Mouse (Mus musculus) kidney, postnatal 14 days (tissue): ENCODE results near the gene Tmem129.

Source experiments
- DNase-seq: peaks from one replicate; pipeline ENCODE4 v3.0.0; 2022; ENCODE audit warnings: mixed read lengths

The Tmem129 gene

GRCm38 (mm10) chr5:33635361-33635760, 22.9 kb downstream of the Tmem129 start:
- DNase-seq: no peak

DNA sequence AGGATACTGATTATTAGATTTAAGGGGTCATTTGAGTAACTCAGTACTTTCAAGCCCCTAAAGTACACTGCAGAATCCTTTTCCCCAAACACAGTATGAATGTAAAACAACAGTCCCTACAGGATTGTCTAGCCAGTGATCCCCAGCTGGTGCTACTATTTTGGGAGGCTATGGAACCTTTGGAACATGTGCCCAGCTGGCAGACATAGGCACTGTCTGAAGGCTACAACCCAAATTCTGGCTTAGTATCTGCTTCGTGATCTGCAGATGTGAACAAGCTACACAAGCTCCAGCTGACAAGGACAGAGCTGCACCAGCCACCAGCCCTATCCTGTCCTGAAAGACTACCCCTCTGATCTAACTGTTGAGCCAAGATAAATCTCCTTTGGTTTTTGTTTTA, 25.7 kb downstream of the Tmem129 start:
- no peak for DNase-seq

DNA sequence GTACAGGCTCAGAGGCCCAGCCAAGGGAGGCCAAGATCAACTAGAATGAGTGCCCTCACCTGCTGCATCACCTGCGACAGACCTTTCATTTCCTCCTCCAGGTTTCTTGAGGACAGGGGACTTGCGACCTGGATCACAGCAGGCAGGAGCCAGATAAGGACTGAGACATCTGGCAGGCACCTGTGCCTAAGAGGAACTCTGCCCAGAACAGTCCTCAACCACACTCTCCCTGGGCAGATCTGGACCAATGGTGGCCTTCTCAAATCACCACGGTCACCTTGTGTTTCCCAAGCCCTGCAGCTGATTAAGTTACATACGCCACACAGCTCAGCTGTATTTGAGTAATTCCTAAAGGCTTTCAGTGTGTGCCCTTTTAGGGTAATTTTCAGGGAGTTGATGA, 27.6 kb downstream of the Tmem129 start:
- no peak for DNase-seq

GRCm38 (mm10) chr5:33630061-33630460, 28.2 kb downstream of the Tmem129 start:
- DNase-seq: peak; percentile 48

GRCm38 (mm10) chr5:33629301-33629987, 28.8 kb downstream of the Tmem129 start, which contains the start of the genes Fam53a and Gm9903:
Fam53a (minus strand) TSS chr5:33629635.
Gm9903 (plus strand) TSS chr5:33629925.
- DNase-seq: peak; percentile 100

- DNase-seq: no peak
Measured at GRCm38 (mm10) chr5:33628820-33629300, 29.4 kb downstream of the Tmem129 start.

GRCm38 (mm10) chr5:33627968-33628367, 30.2 kb downstream of the Tmem129 start:
- DNase-seq: peak; percentile 35

DNA sequence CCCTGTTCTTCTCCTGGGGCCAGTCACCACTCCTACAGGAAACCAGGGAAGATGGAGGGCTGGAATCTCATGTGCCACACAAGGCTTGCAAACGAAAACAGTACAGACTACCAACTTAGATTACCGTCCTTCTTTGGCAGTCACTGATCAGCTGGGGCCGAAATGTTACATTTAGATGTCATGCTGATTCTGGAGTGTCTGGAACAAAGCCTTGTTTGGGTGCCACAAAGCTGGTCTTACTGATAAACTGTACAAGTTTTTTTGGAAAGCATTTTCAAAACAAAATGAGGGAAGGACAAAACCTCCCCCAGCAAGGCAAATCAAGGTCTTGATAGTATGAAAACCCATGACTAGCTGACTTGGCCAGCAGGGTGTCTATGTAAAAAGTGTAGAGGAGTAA, 34.5 kb downstream of the Tmem129 start:
- DNase-seq: no peak

- no peak for DNase-seq
Measured at GRCm38 (mm10) chr5:33622671-33623070, 35.5 kb downstream of the Tmem129 start.

DNA sequence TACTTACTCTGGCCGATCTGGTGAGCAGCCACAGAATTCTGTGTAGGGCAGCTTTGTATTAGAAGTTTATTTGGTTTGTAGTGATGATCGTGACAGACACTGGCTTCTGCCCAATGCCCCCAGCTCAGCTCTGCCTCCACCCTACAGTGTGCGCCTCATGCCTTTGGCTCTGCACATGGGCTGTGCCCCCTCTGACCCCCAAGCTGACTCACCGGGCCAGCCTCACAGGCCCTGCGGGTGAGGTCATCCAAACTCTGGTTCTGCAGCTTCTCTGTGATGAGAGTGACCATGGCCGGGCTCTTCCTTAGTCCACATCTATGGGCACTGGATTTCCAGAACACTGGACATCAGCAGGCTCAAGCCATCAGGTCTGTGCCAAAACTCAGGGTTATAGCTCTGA, 43.8 kb downstream of the Tmem129 start:
- DNase-seq: no peak

DNA sequence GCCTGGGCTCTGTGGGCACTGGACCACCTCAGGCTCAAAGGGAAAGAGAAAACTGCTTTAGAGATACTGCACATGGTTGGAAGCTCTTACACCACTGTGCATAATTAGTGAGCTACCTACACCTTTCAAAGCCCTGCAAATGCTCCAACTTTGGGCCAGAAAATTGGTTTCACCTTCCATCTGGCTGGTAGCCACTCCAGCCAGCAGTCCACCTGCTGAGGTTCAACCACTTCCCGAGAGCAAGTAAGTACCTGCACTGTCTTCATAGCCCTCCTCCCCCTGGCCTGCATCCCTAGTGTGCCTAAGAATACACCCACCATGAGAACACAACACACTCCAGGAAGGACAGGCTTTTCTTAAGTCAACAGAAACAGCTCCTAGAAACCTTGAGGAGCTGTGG, 46.4 kb downstream of the Tmem129 start:
- DNase-seq: no peak

GRCm38 (mm10) chr5:33609226-33609625, 49.0 kb downstream of the Tmem129 start:
- DNase-seq: no peak

GRCm38 (mm10) chr5:33607434-33607833, 50.8 kb downstream of the Tmem129 start:
- no peak for DNase-seq

DNA sequence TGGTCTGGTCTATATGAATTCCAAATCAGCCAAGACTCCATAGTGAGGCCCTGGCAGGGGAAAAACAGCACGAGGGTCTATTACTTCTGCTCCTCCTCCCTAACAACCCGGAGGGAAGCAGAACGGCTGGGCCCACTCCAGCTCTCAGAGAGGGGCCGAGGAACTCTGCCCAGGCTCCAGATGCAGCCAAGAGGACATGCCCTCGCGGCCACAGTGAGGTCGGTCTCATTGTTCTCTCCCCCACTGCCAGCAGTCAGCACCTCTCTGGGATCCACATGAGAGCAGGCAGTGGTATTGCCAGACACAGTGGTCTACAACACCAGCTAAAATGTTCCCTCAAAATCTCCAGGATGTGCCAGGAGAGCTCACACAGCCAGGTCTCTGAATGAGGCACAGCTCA, 51.6 kb downstream of the Tmem129 start:
- no peak for DNase-seq

GRCm38 (mm10) chr5:33605314-33605713, 52.9 kb downstream of the Tmem129 start:
- DNase-seq: no peak
